Mouse (Mus musculus) MN1 (cell line): ENCODE results near the gene a.

Source experiments
- DNase-seq: peaks from one replicate; pipeline ENCODE4 v3.0.0-alpha.2; 2016; ENCODE audit warnings: low spot score

a gene

DNA sequence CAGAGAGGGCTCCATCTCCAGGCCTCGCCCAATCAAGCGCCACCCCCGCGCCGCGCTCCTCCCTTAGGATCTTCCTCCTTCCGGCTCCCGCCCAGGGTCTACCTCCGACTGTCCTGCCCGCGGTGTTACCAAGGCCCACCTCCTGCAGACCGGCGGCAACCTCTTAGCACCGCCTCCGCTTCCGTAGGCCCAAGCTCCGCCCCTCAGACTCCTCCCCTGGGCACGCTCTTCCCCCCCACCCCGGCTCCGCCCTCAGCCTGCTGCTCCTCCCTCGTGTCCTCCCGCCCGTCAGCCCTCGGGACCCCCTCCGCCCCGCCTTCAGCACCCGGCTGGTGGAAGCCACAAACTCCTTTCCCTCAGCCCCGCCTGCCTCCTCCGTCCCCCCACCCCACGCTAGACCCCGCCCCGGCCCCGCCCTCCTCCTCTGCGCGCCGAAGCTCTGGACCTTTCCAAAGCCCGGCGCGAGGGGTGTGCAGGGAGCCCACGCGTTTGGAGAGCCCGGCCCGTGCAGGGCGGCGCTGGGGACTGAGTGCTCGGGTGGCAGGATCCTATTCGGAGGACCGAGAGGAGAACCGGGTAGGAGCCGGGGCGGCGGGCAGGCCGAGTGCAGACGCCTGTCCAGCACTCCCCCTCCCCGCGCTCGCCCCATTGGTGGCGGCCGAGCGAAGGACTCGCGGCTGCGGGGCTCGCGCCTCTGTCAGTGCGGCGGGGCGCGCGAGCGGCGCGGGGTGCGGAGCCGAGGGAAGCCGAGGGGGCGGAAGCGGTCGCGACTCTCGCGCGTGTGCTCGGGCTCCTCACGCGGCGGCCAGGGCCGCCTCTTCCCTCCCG is at the start of gene a, which contains the start of gene Raly:
Gene a (plus strand): TSS at position 747 of the 828 bp plus-strand sequence.
Gene Raly (plus strand): TSS at position 441 of the 828 bp plus-strand sequence.
- DNase-seq, result peak; percentile 98

DNA sequence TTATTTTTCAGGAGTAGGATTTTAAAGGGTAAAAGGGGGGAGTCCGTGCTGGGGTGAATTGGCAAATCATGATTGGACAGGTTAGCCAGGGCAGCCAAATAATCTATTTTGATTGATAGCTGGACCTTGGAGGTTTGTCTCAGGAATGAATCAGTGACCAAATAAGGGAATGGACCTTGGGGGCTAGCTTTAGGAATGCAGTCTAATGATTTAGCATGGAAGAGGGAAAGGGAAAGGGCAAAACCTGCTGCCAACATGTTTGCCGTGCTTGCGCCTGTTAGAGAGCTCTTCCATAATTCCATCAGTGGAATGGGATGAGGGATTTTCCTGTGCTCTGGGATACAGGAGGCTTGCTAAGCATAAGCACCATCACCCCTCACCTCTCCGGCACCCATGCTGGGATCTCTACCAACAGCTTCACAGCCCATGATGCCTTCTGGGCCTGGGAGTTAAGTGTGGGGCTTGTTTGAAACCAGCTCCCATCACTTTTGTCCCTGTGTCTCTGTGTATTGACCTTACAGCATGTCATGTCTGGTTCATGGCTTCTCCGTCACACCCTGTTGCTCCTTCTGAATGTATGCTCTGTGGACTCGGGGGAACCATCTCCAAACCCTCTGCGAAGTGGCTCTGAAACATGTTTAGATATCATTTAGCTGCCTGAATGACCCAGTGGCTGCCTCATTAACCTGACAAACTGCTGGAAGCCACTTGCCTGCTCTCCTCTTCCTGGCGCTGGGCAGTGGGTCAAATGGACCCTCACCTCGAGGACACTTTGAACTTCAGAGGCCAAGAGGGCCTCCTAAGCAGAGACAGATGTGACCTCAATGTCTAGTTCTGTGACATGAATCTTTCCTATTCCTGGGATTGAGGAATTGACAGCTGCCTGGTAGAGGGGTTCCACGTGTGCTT is 48.0 kb upstream of the a start:
- no peak for DNase-seq

DNA sequence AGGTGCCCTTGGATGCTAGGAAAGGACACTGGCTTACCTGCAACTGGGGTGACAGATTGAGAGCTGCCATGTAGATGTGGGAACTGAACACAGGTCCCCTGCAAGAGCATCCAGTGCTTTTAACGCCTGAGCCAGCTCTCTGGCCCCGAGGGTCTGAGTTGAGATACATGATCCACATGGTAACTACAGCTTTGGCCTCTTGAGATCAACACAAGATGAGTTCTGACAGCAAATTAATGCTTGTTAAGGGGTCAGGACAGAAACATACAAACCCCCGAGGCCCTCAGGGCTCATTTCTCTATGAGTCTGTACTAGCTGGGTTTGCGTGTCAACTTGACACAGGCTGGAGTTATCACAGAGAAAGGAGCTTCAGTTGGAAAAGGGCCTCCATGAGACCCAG is 47.3 kb upstream of the a start:
- DNase-seq, result no peak

DNA sequence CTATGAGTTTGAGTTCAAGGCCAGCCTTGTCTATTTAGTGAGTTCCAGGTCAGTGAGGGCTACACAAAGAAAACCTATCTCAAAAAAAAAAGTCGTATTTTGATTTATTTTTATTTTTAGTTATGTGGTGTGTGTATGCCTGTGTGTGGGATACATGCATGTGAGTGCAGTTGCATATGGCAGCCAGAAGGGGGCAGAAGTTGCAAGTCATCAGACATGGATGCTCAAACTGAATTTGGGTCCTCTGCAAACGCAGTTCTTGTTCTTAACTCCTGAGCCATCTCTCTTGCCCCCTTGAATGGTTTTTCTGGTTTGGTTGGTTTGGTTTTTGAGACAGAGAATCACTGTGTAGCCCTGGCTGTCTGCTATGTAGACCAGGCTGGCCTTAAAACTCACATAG is 42.8 kb upstream of the a start:
- DNase-seq, result no peak

DNA sequence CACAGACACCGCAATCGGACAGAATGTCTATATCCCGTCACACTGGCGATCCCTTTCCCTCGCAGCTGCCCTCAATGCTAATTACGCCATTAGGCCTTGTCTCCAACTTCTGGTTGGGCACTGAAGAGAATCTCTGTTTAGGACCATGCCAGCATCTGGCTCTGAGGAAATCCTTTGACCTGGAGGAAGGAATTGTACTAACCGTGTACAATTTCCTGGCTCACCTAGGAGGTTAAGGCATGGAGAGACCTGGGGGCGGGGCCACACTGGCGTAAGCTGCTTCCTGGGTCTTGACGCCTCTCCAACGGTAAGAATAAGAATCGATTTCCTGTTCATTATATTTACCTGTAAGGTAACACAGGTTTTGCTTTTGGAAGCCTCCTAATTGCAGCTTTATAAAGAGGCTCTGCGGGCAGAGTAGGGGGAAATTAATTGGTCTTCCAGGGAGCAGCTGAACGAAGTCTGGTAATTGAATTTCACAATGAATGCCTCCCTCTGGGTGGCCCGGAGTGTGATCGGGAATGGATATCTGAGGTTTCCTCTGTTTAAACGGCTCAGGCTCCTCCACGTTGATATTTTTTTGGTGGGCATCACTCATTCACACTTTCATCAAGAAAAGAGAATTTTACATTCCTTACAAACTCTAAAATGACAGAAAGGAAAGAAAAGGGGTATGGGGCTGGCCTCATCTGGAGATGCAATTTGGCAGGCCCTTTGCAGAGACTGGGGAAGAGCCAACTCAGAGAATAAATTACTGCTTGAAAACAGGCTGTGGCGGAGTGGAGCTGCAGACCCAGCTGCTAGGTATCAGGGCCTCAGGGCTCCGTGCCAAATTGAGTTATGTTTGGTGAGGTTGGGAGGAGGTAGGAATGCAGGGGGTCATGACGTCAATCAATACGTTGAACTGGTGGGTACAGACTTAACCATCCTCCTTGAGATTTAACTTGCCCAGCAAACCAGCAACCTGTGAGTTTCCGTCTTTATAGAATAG is 41.9 kb upstream of the a start:
- DNase-seq, result peak; percentile 73

DNA sequence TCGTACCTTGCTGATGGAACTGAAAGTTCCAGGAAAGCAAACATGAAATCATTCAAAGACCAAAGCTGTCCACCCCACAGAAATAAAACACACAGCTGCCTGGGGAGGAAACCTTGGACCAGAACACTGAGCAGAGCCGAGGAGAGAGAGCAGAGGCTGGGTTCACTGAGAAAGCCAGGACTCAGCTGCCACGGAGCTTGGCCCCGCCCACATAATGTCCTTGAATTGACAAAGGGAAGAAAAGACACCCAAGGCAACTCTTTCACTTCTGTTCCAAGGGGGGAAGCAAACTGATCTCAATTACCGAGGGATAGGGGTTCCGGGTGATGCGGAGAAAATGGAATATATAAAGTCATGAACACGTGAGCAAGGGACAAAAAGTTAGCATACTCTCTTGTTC is 39.3 kb upstream of the a start:
- no peak for DNase-seq

DNA sequence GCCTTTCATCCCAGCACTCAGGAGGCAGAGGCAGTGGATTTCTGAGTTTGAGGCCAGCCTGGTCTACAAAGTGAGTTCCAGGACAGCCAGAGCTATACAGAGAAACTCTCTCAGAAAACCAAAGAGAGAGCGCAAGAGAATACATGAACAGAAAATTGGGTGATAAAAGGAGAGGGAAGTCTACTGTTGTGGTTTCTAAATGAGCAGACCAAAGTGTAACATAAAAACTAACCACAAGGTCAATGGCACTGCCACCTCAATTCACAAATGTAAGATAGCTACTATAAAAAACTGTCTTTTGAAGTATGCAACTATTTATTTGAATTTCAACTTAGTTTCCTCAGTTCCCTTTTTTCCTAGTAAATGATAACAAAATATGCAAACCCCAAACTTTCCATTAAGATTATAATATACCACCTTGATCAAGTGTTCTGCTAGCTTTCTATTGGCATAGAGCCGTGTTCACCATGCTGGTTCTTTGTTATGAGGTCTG is 37.1 kb upstream of the a start:
- DNase-seq, result no peak

DNA sequence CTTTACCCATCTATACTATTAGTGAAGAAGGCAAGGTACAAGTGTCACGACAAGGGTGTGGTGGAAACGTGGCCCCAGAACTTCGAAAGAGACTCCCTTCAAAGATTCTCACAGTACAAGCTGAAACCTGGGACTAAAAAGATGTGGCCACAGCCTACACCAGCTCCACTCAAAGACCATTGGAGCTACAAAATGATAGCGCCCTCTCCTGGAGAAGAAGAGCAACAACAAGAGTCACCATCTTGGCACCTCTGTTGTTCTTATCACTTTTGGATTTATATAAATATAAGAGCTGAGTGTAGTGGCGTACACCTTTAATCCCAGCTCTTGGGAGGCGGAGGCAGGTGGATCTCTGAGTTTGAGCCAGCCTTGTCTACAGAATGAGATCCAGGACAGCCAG is 35.4 kb upstream of the a start:
- no peak for DNase-seq

DNA sequence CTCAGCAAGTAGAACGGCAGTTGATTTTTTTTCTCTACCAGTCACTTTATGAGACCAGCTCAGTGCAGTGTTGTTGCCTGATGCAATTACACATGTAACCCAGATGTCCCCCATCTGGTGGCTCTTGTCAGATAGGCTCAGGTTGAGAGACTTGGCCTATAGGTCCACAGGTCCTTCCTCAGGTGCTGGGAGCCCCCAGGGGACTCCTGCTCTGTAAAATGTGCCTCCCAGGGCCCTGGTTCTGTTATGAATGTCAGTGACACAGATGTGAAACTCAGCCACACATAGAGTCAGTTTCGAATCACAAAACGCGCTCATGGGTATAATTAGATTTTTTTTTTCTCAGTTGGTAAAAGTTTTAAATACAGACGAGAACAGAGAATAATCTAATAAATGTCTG is 33.5 kb upstream of the a start:
- no peak for DNase-seq

DNA sequence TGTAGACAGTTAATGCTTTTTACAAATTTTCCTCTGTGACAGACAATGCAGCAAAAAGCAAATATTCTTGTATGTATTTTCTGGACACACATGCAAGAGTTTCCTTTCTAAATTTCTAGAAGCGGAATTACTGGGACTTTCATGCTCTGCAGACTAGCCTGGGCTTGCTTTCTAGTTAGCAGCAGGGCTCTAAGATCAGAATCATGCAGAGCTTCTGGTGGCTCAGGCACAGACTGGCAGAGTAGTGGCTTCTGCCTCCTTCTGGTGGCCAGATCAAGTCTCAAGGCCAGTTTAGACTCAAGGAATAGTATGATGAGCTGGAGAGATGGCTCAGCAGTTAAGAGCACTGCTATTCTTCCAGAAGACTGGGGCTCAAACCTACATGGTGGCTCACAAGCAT is 32.7 kb upstream of the a start:
- no peak for DNase-seq

DNA sequence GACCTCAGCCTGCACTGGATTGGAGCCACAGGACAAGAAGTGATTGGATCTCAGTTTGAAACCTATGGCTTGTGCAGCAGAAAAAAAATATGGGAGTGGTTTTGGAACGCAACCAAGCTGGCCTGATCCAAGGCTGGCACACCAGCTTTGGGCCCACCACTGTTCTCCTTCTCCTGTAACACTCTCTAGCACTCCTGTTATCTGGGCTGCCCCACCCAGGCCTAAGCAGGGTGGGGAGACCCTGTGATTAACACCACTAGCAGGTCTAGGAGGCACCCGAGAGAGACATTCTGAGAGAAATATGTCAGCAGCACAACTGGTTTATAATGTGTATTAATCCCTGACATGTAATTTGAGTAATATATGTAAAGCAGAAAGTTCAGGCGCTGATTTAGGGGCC is 28.0 kb upstream of the a start:
- no peak for DNase-seq

DNA sequence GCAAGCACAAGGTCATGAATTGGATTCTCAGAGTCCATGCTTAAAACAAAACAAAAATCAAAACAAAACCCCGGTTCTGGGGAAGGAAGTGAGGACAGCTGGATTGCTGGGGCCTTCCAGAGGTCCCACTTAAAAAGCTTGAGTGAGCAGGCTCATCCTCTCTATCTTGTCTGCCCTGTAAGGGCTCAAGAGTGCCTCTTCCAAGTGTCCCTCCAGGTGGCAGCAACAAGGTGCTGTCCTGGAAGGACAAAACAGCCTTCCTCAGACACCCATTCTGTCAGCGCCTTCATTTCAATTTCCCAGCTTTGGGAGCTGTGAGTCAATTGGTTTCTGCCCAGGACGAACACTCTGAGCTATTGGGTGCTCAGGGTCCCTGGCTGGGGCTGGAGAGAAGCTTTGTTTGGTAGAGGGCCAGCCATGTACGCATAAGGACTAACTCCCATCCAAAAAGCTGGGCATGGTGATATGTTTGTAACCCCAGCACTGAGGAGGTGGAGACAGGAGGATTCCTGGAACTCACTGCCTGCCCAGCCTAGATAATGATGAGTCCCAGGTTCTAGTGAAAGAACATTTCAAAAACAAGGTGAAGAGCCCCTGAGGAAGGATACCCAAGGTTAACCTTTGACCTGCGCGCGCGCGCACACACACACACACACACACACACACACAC is 26.2 kb upstream of the a start:
- DNase-seq, result no peak

DNA sequence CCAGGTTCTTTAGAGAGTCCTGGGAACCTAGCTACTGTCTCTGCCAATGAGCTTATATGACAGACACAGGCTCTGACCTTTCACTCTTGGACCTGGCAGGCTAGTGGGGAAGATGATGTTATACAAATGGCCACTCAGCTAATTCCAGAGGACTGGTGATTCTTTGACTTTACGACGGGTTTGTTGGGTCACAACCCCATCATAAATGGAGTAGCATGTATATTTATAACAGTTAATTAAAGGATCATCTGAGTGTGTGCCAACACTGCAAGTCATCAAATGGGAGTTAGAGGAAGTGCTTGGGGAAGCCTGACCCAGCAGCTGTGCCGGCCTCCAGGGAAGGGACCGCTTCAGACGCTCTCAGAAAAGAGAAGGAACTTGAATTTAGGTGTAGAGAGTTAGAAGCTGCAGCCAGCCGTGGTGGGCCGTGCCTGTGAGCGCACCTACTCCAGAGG is 25.6 kb upstream of the a start:
- no peak for DNase-seq

DNA sequence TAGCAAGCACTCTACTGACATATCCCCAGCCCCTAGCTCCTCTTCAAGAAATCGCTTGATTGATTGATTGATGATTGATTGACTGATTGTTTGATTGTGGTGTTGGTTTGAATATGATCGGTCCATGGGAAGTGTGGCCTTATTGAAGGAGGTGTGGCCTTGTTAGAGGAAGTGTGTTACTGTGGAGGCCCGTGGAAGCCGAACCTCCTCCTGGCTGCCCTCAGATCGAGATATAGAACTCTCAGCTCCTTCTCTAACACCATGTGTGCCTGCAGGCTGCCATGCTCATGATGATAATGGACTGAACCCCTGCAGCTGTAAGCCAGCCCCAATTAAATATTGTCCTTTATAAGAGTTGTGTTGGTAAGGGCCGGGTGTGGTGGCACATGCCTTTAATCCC is 24.2 kb upstream of the a start:
- no peak for DNase-seq

DNA sequence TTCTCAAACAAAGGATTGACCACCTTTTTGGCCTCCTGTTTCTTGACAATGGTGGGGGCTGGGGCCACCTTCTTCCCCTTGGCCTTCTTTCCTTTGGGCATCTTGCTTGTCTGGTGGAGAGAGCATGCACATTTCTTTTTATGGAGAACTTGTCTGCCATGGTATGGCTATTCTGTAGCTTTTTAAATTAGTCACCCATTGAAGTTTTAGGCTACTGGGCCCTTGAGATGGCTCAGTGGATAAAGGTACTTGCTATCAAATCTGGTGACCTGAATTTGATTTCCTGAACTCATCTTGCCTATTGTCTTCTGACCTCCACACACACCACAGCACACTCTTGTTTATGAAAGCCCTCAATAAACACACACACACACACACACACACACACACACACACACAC is 21.3 kb upstream of the a start, which contains the start of gene Gm14214:
Gene Gm14214 (minus strand): TSS at position 101 of the 400 bp plus-strand sequence.
- no peak for DNase-seq

DNA sequence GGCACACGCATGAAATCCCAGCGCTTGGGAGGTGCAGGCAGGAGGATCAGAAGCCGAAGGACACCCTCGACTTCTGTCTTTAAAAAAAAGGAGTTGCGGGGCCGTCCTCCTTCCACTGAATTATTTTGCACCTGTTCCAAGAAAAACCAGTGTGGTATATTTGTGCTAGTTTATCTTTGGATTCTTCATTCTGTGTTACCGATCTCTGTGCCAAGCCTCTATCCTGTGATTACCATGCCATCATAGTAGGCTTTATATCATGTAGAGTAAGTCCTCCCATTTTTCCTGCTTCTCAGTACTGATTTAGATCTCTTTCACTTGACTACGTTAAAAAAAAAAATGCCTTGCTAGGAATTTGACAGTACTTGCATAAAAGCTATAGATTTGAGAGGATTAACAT is 19.6 kb upstream of the a start:
- DNase-seq, result no peak

DNA sequence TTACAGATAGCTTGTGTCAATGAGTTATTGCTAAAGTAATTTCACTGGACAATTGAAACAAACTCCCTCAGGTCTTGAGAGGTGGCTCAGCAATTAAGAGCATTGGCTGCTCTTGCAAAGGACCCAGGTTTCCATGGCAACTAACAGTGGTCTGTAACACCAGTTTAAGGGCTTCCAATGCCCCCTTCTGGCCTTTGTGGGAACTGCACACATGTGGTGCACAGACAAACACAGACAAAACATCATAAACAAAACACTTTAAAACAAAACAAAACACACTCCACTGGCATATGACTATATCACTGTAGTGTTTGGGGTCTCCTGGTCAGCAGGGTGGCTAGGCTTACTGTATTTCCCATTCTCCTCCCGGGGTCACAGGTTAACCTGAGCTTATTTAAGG is 17.2 kb upstream of the a start:
- peak; percentile 28 for DNase-seq

DNA sequence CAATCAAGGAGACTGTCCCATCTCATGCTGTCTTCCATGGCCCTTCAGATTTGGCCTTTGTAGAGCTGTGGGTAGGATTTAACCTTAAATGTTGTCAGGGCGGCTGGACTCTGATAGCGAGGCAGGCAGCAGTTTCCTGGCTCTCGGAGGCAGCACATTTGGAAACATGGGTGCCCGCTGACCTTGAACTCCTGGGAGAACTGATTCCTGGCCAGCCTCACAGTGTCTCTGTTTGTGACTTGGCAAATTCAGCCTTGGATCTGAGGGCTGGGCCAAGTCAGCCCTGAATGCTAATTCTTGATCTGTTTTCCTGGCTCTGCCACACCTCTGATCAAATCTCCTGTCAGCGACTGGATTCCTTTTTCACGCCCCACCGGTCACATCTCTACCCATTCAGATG is 14.7 kb upstream of the a start:
- DNase-seq, result no peak

DNA sequence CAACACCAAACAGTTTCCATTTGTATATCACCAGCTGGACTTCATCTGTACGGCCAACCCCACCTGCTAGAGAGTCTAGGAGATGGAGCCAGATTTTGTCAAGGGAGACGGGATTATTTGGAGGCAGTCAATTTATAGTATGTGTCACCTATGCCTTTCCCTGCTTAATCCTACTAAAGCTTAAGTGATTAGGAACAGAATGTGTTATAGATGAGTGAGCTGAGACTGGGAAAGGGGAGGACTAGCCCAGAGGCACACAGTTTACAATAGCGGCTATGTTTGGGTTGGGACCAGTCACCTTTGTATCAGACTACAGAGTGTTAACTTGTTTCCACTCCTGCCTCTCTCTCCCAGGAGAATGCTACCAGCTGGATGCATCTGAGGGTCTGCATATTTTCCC is 11.6 kb upstream of the a start:
- no peak for DNase-seq

DNA sequence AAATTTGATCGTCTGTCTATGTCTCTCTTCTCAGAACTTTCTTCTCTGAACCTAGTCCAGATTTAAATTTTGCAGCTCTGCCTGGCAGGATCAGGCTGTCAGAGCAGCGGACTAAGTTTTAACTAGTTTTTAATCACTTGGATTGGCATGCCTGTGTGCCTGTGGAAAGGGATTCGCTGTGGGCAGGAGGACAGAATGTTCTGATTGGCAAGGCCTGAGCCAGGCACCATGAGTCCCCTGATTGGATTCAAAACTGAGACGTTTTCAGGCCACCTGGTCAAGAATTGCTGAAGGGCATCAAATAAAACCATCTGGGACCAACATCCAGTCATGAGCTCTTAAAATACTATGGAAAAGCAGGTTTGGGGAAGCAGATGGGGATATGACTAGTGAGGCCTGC is 8.8 kb upstream of the a start:
- no peak for DNase-seq
